Mouse (Mus musculus) liver, postnatal 0 days (tissue): ENCODE results near the gene Ppp1r3e.

ENCODE experiments used
- CTCF ChIP-seq: sonication (generic); IDR thresholded peaks from 2 replicates; pipeline ENCODE4 v1.5.1; 2016; ENCODE audit warnings: antibody characterized with exemption, low read depth
- EP300 ChIP-seq: IDR thresholded peaks from 2 replicates; pipeline ENCODE4 v1.6.1; 2016; ENCODE audit warnings: antibody characterized with exemption, low read depth, mild to moderate bottlenecking

DNA sequence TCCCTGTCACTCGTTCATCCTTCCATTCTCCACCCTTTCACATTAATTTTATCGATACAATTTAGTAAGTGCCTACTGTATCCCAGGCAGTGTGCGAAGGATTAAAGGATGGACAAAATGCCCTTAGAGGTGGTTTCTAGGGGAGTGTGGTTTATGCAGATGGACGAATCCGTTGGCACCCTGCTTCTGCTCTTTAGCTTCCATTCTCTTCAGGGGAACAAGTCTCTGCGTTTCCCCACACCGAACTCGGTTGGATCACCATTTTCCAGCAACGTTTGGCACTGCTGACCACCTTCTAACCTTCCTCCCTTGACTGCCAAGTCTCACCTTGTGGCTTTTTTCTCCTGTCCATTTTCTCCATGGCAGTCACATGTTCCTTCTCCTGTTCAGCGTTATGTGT lies 36.0 kb upstream of the Ppp1r3e start:
- TF ChIP-seq CTCF (no peak), EP300 (no peak)
